Mouse (Mus musculus) ovary, adult 18-20 months (tissue): ENCODE results near the gene Olfr1333.
"Not testable (repeated sequence)": the region's sequence is repeated elsewhere in the genome, so short reads cannot be mapped to it uniquely, and the experiment has no call there.

ENCODE experiments used
- DNase-seq: peaks from one replicate; pipeline ENCODE4 v3.0.0; 2022; ENCODE audit warnings: low spot score, mixed read lengths

Olfr1333 gene

GRCm38 (mm10) chr4:118836179-118836578, at the start of gene Olfr1333:
Gene Olfr1333, minus strand, starts transcription at chr4:118836279.
- no peak for DNase-seq

DNA sequence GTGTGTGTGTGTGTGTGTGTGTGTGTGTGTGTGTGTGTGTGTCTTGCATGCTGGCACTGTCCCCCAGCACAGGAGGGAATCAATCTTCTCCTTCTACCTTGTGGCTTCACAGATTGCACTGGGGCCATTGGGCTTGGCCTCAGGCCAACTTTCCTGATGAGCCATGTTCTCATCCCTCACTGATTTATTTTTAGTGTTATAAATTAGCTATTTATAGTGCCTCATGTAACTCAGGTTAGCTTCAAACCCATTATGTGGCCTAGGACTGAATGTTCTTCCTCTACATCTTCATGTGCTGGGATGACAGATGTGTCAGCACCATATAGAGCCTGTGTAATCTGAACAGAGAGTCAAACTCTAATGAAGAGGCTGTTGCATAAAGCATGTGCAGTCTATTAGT, 31.5 kb upstream of the Olfr1333 start:
- DNase-seq = no peak

DNA sequence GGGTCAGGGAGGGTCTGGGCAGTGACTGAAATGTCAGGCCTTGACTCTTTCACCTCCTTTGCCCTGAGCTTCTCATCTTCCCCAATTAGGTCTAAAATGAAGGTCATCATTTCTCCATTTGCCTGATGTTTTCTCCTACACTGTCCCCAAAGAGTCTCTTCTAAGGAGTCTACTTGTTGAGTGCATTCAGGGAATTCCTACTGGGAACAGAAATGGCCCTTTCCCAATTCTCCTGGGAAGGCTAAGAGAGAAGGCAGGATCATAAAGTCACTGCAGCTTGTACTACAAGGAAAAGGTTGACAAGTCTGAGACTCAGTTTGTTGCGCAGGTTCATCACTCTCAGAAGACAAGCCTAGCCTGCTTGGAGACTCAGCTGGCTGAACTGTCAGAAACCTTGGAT, 28.3 kb upstream of the Olfr1333 start, which contains the start of gene Olfr1331:
Gene Olfr1331 (plus strand): TSS at position 301 of the 400 bp plus-strand sequence.
- DNase-seq = no peak

DNA sequence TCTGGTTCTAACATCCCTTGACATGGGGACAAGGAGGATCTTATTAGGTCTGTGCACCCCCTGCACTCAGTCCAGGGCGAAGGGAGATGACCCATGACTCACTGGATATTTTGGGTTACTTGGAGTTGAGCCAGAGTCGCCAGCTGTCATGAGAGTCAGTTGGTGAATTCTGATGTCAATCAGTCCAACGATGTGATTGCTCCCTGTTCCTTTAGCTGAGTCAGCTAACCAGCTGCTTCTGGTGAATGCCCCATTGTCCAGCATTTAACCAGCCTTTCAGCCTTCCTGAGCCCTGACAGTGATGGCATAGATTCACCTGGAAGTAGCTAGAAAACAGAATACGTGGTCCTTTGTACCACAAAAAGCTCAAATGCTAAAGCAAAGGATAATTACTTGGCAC, 26.6 kb upstream of the Olfr1333 start:
- no peak for DNase-seq

- no peak for DNase-seq
These were observed 25.7 kb upstream of the Olfr1333 start for GRCm38 (mm10) chr4:118861791-118862190.

DNA sequence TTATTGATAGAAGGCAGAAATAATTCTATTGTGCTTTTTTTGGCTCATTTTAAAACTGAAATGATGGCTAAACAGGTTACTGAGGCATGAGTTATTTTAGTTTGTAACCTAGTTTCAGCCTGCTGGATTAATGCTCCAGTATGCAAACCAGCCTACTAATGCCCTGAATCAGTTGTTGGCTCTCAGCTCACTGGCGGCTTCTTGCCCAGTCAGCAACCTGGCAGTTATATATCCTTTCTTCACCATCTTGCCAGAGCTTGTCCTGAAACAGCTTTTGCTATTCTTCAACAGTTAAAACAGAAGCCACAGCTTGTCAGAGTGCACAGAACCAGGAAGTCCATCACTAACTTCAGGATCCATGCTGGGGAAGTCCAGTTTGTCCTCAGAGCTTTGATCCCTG, 17.2 kb downstream of the Olfr1333 start:
- no peak for DNase-seq

GRCm38 (mm10) chr4:118809844-118810243, 26.2 kb downstream of the Olfr1333 start, which contains the start of gene Olfr1335:
Gene Olfr1335, minus strand, starts transcription at chr4:118809944.
- no peak for DNase-seq

DNA sequence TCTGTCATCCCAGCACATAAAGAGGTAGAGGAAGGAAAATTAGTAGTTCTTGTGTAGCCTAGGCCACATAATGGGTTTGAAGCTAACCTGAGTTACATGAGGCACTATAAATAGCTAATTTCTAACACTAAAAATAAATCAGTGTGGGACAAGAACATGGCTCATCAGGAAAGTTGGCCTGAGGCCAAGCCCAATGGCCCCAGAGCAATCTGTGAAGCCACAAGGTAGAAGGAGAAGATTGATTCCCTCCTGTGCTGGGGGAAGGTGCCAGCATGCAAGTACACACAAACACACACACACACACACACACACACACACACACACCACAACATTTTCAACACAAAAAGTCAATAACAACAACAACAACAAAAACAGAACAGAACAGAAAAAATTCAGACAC, 43.3 kb downstream of the Olfr1333 start:
- not testable (repeated sequence) for DNase-seq

DNA sequence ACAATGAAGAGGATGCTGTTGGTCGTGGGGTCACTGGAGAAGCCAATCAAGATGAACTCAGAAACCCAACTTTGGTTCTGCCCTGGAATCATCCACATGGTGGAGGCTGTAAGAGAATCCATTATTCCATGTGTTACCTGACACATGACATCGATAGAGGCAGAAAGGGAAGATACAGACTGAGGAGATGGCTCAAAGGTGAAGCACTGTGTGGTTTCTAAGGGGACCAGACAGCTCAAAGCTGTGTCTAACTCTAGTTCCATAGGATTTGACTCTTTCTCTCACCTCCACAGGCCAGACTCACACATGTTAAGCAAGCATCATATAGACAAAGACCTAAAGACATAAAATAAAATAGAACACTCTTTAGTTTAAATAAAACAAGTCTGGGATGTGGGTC, 53.6 kb downstream of the Olfr1333 start, which contains the start of gene Olfr1337:
Gene Olfr1337 (minus strand): TSS at position 101 of the 400 bp plus-strand sequence.
- DNase-seq = no peak
